Mouse (Mus musculus): ENCODE measurements around the gene Erich6b. TPM values are rescaled to one million over a fixed set of nuclear protein-coding genes. Genes with fewer than 3 reads are reported as not detected.

The Erich6b gene
- total RNA-seq, 2 experiments from 2014 or later: not detected

DNA sequence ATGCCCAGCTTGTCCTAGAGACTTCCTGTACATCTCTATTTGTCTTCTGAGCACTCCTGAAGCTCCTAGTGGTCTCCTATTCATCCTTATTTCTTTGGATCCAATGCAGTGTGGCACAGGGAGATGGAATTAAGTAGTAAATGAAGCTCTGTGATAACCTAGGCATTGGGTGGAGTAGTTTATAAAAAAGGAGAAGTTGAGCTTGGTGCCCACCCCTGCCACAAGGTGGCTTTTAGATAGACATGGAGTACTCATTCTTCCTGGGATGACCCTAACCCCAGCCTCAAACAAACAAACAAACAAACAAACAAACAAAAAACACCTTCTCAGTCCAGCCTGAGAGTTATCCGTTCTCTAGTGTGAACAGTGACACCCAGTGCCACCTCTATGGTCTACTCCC is 55.9 kb downstream of the Erich6b start:
- ATAC-seq (replicated peaks; ENCODE audit: poor library complexity, severe bottlenecking): no peak

DNA sequence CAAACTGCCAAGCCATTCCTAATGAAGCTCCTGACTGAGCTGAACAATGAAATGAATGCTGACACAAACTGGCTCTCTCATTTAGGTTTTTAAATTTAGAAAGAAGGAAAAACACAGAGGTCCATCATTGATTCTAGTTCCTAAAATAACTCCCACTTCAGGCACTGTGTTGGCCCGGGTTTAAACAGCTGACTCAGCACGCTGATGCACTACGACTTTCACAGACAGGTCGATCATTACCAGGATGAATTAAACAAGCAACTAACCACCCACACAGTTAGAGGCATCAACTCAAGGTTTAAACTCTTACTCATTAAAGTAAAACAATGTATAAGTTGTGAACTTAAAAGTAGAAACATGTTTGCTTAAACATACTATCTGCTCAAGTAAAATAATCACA is 64.6 kb downstream of the Erich6b start:
- ATAC-seq (replicated peaks; ENCODE audit: poor library complexity, severe bottlenecking): no peak

DNA sequence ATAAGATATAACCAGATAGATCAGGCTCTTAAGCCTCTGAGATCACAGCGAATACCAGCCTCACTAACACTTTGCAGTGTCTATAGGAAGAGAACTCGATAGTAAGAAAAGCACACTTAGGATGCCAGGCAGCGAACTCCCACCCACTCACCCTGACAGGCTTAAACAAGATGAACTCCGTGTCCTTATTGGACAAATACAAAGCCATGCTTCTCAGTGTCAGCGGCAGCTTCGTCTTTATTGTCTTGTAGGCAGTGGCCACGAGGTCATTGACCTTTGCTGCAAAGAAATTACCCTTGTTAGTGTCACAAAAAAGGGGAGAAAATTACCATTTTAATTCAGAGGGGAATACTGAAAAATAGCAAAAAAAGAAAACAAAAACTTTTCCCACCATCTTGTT is 65.7 kb downstream of the Erich6b start:
- ATAC-seq (replicated peaks; ENCODE audit: poor library complexity, severe bottlenecking): no peak

DNA sequence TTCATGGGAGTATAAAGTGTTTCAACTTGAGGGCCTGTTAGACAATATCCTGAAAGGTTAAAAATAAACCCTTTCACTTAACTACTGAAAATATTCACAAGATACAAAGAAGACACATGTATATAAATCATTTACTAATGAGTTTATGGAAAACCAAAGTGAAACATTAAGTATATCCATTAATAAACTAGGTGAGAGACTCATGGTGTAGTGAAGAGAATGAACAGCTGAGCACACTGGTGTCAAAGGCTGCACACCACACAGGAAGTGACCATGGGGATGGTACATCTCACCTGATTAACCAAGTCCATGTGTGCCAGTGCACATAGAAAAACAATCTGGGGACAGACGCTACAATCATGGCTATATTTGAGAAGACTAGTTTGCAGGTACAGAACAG is 66.9 kb downstream of the Erich6b start:
- ATAC-seq (replicated peaks; ENCODE audit: poor library complexity, severe bottlenecking): no peak

DNA sequence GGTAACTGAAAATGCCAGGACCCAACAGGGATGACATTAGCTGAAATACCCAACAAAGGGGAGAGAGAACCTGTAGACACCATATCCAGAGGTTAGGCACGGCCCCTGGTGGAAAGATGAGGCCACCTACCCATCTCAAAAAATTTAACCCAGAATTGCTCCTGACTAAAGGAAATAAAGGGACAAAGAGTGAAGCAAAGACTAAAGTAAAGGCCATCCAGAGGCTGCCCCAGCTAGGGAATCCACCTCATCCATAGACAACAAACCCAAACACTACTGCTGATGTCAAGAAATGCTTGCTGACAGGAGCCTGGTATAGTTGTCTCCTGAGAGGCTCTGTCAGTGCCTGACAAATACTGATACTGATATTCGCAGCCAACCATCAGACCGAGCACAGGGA is 69.7 kb downstream of the Erich6b start:
- ATAC-seq (replicated peaks; ENCODE audit: poor library complexity, severe bottlenecking): no peak

DNA sequence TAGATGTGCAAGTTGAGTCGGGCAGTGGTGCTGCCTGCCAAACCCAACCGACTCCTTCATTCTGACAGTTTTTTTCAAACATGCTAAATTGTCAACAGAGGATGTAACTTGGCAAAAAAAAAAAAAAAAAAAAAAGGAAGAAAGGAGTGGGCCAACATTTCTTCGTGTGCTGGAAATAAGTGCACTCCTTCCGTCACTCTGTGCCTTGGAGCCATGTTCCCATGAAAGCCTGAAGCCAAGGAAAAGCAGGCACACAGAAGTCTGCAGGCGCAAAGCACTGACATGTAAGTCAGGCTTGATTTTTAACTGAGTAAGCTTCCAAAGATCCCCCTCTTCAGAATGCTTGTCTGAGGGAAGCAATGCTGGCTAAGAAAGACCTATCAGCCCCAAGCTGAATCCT is 70.6 kb downstream of the Erich6b start:
- no peak for ATAC-seq (replicated peaks; ENCODE audit: poor library complexity, severe bottlenecking)

DNA sequence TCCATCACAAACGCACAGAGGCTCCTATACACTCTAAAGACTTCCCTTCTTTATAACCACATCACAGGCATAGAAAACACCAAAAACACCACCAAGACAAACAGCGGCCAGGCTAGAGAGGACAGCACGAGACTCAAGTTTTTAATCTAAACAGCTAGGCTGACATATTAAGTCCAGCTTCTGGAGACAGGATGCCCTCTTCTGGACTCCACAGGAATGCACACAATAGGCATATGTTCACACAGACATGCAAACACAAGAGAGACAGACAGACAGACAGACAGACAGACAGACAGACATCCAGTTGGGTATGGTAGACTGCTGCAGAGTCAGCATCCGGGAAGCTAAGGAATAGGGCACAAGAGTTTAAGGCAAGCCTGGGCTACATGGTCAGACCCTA is 71.6 kb downstream of the Erich6b start:
- no peak for ATAC-seq (replicated peaks; ENCODE audit: poor library complexity, severe bottlenecking)

DNA sequence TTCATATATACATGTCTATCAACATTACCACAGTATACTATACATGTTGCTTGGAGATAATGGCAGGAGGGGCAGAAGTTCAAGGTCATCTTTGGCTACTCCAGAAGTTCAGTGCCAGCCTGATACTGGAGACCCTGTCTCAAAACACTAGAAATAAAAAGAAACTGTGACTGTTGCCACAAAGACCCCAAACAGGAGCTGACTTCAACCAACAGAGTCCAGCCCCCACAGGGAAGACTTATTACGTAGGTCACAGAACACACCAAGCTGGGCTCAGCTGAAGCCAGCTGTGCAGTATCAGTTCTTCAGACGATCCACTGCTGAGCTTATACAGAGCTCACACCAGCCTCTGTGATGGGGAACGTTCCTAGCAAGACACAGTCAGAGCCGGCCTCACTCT is 74.4 kb downstream of the Erich6b start:
- no peak for ATAC-seq (replicated peaks; ENCODE audit: poor library complexity, severe bottlenecking)

Other genes with a start within 250 kb of the Erich6b start
- gene Siah3, start 186.3 kb upstream of the Erich6b start, total RNA-seq (2014; fragmentation: Nextera tagmentation): not detected in 2 replicates
- gene Siah3, start 186.3 kb upstream of the Erich6b start, total RNA-seq (2017): not detected in 2 replicates
- gene Spert, start 49.1 kb upstream of the Erich6b start, total RNA-seq (2014; fragmentation: Nextera tagmentation): not detected in 2 replicates
- not detected in 2 replicates for gene Spert, start 49.1 kb upstream of the Erich6b start, total RNA-seq (2017)
- gene Cog3, start 112.3 kb downstream of the Erich6b start, total RNA-seq (2014; fragmentation: Nextera tagmentation): 17.4 and 21.1 TPM in 2 replicates
- 26.1 and 30.3 TPM in 2 replicates for gene Cog3, start 112.3 kb downstream of the Erich6b start, total RNA-seq (2017)
- 15.4 and 26.2 TPM in 2 replicates for gene Slc25a30, start 144.8 kb downstream of the Erich6b start, total RNA-seq (2014; fragmentation: Nextera tagmentation)
- gene Slc25a30, start 144.8 kb downstream of the Erich6b start, total RNA-seq (2017): 16.0 and 20.5 TPM in 2 replicates
- gene Tpt1, start 202.8 kb downstream of the Erich6b start, total RNA-seq (2014; fragmentation: Nextera tagmentation): 4,580 and 4,737 TPM in 2 replicates
- gene Tpt1, start 202.8 kb downstream of the Erich6b start, total RNA-seq (2017): 844 and 942 TPM in 2 replicates

Measured in granulocyte monocyte progenitor cell, adult 5-6 weeks (primary cell).